Mouse (Mus musculus): ENCODE measurements around the gene Gm49320. TPM values are rescaled to one million over a fixed set of nuclear protein-coding genes. Genes with fewer than 3 reads are reported as not detected.

Gene Gm49320
- polyA plus RNA-seq, 2 experiments from 2014 or later, result 0.46 TPM; not detected in 1

DNA sequence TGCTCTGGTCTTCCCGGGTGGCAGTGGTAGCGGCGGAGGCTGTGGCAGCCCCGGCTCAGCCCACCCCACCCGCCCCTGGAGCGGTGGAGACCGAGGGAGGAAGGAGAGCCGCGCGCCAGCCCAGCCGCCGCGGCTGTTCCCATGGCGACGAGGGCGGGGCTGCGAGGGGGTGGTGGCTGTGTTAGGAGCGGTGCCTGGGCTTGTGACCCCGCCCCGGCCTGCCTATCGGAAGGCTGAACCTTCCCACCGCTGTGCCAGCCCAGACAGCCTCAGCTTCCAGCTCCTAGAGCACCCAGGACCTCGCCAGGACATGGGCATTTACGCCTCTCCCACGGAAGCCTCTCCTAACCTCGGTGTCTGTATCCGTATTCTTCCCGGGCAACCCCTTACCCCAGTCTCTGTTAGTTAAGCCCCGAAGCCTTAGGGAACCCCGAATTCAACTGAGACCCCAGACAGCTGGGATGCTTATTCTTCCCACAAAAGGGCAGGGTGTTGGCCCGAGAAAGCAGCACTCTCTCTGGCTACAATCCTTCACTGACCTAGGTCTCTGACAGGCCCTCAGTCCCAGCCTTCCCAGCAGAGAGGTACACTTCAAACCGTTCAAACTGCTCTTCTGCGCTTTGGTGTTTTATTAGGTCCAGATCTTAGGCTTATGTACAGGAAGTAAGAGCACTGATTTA, 20.6 kb downstream of the Gm49320 start, which contains the start of gene Ctxn1:
Gene Ctxn1, minus strand, starts transcription at position 150 of the 680 bp plus-strand sequence.
- peak; percentile 97 for ATAC-seq

DNA sequence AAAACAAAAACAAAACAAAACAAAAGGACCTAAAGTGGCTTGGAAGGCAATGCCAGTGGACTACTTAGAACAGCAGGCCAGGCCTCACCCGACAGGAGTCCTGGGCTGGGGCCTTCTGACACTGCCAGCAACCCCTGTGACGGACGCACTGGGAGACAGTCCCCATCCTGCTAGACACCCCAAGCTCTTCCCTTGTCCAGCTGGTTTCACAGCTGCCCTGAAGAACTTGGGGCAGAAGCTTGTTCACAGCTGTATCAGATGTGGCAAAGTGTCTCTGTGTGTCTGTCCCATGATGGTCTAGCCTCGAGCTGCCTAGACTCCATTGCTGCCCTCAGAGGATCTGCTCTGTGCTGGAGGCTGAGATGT, 21.1 kb downstream of the Gm49320 start:
- no peak for ATAC-seq

DNA sequence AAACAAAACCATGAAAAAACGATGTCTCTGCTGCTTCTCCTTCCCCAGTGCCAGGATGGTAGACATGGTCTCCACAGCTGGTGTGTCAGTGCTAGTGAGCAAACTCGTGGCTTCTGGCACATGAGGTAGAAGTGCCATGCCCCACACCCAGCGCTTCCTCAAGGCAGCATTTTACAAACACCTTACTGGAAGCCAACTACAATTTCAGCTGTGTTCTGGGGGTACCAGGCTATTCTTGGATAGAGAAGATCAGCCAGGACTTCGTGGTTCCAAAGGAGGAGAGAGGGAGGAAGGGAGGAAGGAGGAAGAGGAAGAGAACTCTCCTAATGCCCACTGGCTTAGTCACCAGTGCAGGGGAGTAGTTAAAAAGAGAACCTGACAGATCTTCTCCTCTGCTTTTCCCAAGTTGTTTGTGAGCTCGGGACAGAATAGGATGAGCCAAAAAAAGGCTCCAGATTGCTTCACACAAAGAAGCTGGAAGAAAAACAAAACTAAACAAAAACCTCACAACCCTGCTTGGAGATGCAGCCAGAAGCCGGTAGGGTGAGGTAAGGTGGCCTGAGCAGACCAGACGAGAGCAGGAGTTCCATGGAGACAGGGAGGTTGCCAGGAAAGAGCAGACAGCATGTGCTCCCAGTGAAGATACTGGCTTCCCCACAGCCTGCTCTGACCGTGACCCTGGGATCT, 24.6 kb downstream of the Gm49320 start:
- no peak for ATAC-seq

DNA sequence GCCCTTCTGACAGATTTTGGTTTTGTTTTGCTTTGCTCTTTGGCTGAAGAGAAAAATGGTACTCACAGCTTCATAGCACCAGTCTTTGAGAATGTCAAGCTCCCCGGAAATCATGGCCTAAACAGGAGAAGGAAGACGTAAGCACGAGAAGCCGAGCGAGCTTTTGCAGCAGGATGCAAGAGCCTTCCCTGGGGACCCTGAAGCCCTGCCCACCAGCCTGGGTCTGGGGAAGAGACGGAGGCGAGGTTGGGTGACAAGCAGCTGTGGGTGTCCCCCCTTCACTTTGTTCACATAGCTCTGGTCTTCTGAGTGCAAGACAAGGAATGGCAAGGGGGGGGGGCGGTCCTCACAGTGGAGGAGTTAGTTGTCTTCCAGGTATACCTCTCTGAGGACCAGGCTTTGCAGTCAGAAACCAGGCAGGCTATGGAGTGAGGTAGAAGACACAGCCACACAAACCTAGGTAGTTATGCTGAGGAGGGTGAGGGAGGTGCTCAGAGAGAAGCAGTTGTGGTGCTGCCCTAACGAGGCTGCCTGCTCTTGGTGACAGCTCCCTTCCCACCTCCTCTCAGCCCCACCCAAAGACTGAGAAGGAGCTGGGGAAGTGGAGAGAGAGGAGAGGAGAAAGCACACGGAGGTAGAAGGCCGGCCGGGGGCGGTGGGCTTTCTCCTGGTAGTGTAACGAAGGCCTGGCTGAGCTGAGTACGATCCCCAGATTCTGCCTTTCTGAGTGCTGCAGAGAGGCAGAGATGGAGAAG, 26.7 kb downstream of the Gm49320 start:
- ATAC-seq, result no peak

DNA sequence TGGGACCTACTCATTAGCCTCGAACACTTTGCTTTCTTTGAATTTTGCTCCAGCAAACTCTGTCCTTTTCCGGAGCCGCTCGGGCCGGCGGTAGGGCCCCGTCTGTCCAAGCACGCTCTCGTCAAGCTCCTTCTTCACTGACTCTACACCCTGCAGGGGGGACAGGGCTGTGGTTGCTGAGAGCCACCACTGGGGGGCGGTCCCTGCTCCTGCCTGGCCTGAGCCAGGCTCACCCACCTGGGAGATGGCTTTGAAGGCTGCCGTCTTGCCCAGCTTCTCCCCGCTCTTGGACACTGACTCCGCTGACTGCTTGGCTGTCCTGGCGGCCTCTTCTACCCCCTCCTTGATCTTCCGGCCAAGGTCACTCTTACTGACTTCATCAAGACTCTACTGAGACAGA, 29.0 kb downstream of the Gm49320 start:
- ATAC-seq, result no peak

DNA sequence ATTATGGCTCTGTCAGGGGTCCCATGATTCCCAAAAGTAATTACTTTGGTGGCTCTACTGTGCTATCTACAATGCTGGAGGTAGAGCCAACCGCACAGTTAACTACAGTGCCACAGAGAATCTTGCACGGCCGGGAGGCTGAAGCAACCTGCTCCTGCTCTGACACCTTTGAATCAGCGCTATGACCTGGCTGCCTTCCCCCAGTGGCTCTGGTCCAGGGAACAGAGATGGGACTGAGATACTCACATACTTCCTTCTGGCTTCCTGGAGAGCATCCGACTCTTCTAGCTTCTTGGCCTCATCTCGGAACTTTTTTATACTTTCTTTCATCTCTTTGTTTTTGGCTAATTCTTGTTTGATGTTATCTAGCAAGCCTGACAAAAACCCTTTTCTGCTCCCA, 30.9 kb downstream of the Gm49320 start:
- ATAC-seq, result no peak

DNA sequence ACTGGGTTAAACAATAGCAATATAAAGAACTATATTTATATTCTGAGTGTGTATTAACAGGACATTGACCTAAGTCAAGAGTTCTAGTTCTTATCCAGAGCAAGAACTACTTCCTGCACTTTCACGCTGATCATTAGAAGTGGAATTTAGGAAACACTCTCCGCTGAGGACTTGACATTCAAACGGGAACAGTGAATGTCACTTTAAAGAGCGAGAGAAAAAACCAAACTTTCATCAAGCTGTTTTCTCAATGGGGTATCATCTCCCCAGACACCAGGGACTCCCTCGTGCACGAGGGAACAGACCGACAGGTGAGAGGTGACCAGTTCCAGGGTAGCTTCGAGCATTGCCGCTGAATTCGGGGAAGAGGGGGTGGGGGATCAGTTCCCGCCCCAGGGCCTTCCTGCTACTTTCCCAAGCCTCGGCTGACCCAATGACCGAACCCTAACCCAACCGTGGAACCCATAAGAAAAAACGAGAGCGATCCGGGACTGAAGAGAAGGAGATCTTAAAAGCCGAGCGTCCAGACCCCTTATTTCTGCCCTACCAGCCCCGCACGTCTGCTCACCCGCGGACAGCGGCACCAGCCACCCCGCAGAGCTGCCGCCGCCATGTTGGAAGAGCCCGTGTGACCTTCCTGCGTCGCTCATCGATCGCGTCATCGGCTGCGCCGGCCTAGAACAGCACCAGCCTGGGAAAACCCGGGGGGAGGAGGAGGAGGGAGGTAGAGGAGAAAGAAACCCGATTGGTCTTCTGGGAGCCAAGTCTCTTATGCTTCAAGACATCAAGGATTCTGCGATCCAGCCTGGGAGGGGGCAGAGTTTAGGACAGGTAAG, 36.8 kb downstream of the Gm49320 start, which contains the start of gene Timm44:
Gene Timm44, minus strand, starts transcription at position 639 of the 836 bp plus-strand sequence.
- peak; percentile 98 for ATAC-seq

DNA sequence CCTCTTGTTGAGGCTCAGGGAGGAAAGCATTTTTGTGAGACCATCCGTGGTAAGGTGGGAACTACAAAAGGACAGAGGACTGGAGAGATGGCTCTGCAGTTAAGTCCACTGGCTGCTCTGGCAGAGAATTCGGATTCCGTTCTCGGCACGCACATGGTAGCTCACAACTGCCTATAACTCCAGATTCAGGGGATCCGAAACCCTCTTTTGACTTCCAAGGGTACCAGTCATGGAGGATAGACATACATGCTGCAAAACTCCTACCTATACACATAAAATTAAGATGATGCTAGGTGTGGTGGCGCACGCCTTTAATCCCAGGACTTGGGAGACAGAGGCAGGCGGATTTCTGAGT, 37.4 kb downstream of the Gm49320 start:
- no peak for ATAC-seq

DNA sequence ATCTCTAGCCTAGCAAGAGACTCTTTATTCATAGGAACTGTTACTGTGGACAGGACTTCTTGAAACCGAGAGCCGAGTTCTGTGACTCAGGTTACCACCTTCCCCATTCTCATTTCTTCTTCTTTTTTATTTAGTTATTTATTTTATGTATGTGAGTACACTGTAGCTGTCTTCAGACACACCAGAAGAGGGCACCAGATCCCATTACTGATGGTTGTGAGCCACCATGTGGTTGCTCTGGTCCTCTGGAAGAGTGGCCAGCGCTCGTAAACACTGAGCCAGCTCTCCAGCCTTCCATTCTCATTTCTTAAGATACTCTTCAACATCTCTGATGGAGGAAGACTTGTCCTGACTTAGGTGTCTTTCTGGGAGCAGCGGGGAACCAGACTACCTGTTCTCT, 54.1 kb downstream of the Gm49320 start:
- no peak for ATAC-seq

DNA sequence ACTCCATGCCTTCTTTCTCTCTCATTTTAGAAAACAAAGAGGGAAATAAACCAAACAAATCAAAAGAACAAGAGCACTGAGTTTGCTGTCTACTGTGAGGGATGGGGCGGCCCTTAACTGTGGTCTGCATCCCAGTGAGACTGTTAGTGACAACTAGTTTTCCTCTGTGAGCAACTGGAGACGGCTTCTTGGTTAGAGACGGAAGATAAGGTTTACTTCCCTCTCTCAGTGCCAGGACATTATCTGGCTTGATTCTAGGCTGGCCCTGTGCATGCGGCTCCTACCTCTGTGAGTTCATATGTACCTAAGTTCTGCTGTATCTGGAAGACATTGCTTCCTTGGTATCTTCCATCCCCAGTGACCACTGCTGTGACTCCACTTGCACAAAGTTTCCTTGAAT, 59.2 kb downstream of the Gm49320 start:
- no peak for ATAC-seq

Other genes starting within 250 kb of the Gm49320 start
- under 1 TPM in 1 of 2 experiments, not detected in 1; 0.30 TPM for gene Cd209f, start 133.0 kb upstream of the Gm49320 start, polyA plus RNA-seq (2017; shearing (Covaris generic))
- under 1 TPM in 1 of 2 experiments, not detected in 1; 0.15 TPM for gene Cd209g, start 104.8 kb upstream of the Gm49320 start, polyA plus RNA-seq (2017; shearing (Covaris generic))
- gene Evi5l, start 72.3 kb upstream of the Gm49320 start, polyA plus RNA-seq (2017; shearing (Covaris generic)), result 1 to 10 TPM; 5.6 to 7.8 TPM
- under 1 TPM in 1 of 2 experiments, not detected in 1; 0.49 TPM for gene Prr36, start 21.4 kb upstream of the Gm49320 start, polyA plus RNA-seq (2017; shearing (Covaris generic))
- gene Lrrc8e, start 12.0 kb upstream of the Gm49320 start, polyA plus RNA-seq (2017; shearing (Covaris generic)), result under 1 TPM in 1 of 2 experiments, not detected in 1; 0.34 TPM
- gene Map2k7, start 125 bp upstream of the Gm49320 start, polyA plus RNA-seq (2017; shearing (Covaris generic)), result 10 to 100 TPM; 23.2 to 31.7 TPM
- 1 to 10 TPM; 7.2 to 9.6 TPM for gene Tgfbr3l, start 9.3 kb downstream of the Gm49320 start, polyA plus RNA-seq (2017; shearing (Covaris generic))
- gene Snapc2, start 14.2 kb downstream of the Gm49320 start, polyA plus RNA-seq (2017; shearing (Covaris generic)), result 10 to 100 TPM; 12.8 TPM
- gene Ctxn1, start 20.4 kb downstream of the Gm49320 start, polyA plus RNA-seq (2017; shearing (Covaris generic)), result not detected
- 100 to 1,000 TPM in 1 of 2 experiments, 10 to 100 TPM in 1; 75.2 to 122 TPM for gene Timm44, start 37.0 kb downstream of the Gm49320 start, polyA plus RNA-seq (2017; shearing (Covaris generic))
- 10 to 100 TPM; 12.2 to 12.5 TPM for gene Ccl25, start 86.3 kb downstream of the Gm49320 start, polyA plus RNA-seq (2017; shearing (Covaris generic))
- 10 to 100 TPM; 20.4 to 38.9 TPM for gene Elavl1, start 86.5 kb downstream of the Gm49320 start, polyA plus RNA-seq (2017; shearing (Covaris generic))

Measured in CD4-positive, CD25-positive, alpha-beta regulatory T cell, adult 4 months (primary cell).